Mouse (Mus musculus): Measurements from ENCODE around the gene Pifo.

Pifo gene

DNA sequence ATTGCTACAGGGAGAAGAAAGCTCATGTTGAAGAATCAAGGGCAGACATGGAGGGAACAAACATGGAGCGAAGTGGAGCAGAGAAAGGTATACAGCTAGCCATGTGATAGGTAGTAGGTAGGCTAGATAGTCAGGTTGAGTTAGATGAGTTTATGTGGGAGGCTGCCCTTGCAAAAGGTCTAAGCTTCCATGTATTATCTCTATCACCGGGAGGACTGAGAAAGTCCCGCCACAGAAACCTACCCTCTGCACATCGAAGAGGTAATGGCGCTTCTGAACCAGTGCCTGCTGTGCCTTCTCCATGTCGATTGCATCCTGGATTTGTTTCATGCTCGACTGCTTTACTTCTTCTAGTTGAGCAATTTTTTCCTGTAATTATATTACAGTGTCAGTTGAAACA is 63.1 kb downstream of the Pifo start:
- no peak for DNase-seq
